Mouse (Mus musculus): Measurements from ENCODE around the gene Matk. TPM values are rescaled to one million over a fixed set of nuclear protein-coding genes. Genes with fewer than 3 reads are reported as not detected.
"Not testable (repeated sequence)": the region's sequence is repeated elsewhere in the genome, so short reads cannot be mapped to it uniquely, and the experiment has no call there.

Matk gene
- 12.3 and 17.4 TPM in 2 replicates for polyA plus RNA-seq (2014; fragmentation: Nextera tagmentation; extraction: Ambion mirVana)

DNA sequence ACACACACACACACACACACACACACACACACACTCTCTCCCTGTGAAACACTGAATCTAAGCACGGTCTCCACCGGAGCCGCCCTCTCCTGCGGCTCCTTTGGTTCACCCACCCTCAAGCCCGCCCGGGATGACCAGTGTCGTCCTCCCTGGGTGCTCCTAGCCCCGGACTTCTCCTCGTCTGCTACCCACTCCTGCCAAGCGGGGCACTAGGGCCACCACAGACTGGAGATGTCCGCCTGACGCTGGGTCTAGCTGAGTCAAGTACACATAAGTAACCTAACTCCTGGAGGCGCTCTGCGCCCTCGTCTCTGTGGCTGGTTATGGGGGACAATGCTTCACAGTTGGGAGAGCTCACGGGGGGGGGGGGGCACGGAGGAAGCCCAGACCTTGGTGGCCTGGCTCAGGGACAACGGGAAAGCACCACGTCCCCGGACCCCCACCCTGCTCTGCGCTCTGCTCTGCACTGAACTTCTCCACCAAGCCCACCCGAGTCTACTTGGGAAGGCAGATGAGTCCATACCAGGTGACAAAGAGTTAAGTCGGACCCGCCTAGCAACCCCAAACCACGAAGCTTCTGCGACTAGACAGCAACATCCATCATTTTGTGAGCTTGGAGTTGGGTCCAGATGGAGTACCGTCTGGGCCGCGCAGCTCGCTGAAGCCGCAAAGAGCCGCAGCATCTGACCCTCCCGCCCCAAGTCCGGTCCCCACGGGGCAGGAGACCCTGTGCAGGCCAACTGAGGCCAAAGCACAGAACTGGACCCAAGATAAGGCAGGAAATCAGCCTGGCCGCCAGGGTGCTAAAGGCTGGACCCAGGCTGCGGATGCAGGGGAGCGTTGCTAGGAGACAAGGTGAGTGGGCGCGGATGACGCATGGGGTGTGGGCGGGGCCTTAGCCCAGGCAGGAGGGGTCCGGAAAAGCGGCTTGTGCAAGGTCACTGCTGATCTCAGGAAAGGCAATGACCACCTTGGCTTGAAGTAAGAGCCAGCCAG is at the start of gene Matk:
Gene Matk (plus strand): TSS at position 512 of the 996 bp plus-strand sequence.
- peak; percentile 73 for DNase-seq (ENCODE audit: low spot score)
- peaks cover 5% of the 10 kb centered on the region; the same call in 1 of the 2 replicates for H3K4me1 ChIP-seq (ENCODE audit: control insufficient read depth, insufficient read depth, low read length)
- no peak within 1 kb of the TSS for H3K27ac ChIP-seq (ENCODE audit: low read depth, low read length)
- 0 out of 2 replicates have a peak within 1 kb of the TSS, but pooled peaks have one; percentile 3 for H3K4me3 ChIP-seq (ENCODE audit: low read depth, low read length)
- ATAC-seq = peak; percentile 72
- WGBS = 4% methylated on average over 39 of the region's 44 CpGs
- peak within 1 kb of the TSS; percentile 50 for H3K4me2 ChIP-seq (ENCODE audit: low read length)
- H3K9ac ChIP-seq (ENCODE audit: low read length) = peak within 1 kb of the TSS; percentile 45; the same call in 1 of the 2 replicates
- H3K27me3 ChIP-seq (replicated peaks; ENCODE audit: control insufficient read depth, insufficient read depth, low read length) = peaks cover 23% of the 10 kb centered on the region
- H3K9me3 ChIP-seq (replicated peaks; ENCODE audit: control insufficient read depth, low read length) = no peaks in the 10 kb centered on the region
- H3K36me3 ChIP-seq (ENCODE audit: control insufficient read depth, insufficient read depth, low read length) = 0 out of 2 replicates have a peak, but pooled peaks cover 3% of the 10 kb centered on the region

DNA sequence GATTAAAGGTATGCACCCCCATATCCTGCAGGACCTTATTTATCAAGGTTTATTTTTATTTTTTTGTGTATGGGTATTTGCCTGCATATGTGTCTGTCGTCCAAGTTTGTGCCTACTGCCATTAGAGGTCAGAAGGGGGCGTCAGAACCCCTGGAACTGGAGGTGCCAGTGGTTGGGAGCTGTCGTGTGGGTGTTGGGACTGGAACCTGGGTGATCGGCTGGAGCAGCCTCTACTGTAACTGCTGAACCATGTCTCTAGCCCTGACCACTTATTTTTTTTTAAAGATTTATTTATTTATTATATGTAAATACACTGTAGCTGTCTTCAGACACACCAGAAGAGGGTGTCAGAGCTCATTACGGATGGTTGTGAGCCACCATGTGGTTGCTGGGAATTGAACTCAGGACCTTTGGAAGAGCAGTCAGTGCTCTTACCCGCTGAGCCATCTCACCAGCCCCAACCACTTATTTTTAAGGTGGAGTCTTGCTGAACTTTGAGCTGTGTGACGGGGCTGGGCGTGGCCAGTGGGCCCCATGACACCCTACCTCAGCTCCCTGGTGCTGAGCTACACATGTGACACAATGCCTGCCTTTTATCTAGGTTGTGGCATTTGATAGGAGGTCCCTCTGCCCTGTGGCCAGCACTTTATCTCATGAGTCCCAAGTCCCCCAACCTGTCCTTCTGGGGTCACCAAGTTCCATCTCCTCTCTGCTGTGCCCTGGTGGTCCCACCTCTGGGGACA is 49.6 kb upstream of the Matk start:
- Histone ChIP-seq H3K4me2 (ENCODE audit: low read length) (no peak overlapping the region), H3K36me3 (ENCODE audit: control insufficient read depth, insufficient read depth, low read length) (peaks cover 29% of the 10 kb centered on the region), H3K9me3 (replicated peaks; ENCODE audit: control insufficient read depth, low read length) (no peaks in the 10 kb centered on the region), H3K4me3 (ENCODE audit: low read depth, low read length) (no peak overlapping the region), H3K27me3 (replicated peaks; ENCODE audit: control insufficient read depth, insufficient read depth, low read length) (no peaks in the 10 kb centered on the region), H3K27ac (ENCODE audit: low read depth, low read length) (no peak overlapping the region), H3K4me1 (ENCODE audit: control insufficient read depth, insufficient read depth, low read length) (no peaks in the 10 kb centered on the region), H3K9ac (ENCODE audit: low read length) (no peak overlapping the region)
- no peak for ATAC-seq
- 71% methylated on average over 8 of the region's 8 CpGs for WGBS
- no peak for DNase-seq (ENCODE audit: low spot score)

DNA sequence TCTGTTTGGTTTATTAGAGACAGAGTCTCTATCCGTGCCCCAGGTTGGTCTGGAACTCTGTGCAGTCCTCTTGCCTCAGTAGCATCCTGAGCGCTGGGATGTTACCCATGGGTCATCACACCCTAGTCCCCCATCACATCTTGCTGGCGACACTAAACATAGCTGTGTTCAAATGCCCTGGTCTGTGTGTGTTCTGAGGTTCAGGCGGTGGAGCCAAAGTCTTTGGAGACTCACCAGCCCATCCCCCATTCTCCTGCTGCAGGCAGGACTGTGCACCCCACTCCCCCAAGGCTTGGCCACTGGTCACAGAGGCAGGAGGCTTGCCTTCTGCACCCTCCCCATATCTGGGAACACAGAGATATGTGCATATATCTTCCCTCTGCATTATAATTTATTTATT is 48.6 kb upstream of the Matk start:
- Histone ChIP-seq H3K36me3 (ENCODE audit: control insufficient read depth, insufficient read depth, low read length) (peaks cover 37% of the 10 kb centered on the region), H3K4me2 (ENCODE audit: low read length) (no peak overlapping the region), H3K4me1 (ENCODE audit: control insufficient read depth, insufficient read depth, low read length) (no peaks in the 10 kb centered on the region), H3K4me3 (ENCODE audit: low read depth, low read length) (no peak overlapping the region), H3K27me3 (replicated peaks; ENCODE audit: control insufficient read depth, insufficient read depth, low read length) (no peaks in the 10 kb centered on the region), H3K27ac (ENCODE audit: low read depth, low read length) (no peak overlapping the region), H3K9me3 (replicated peaks; ENCODE audit: control insufficient read depth, low read length) (no peaks in the 10 kb centered on the region), H3K9ac (ENCODE audit: low read length) (no peak overlapping the region)
- 65% methylated on average over 4 of the region's 4 CpGs for WGBS
- ATAC-seq = no peak; the same call in 1 of the 2 replicates
- DNase-seq (ENCODE audit: low spot score) = no peak

DNA sequence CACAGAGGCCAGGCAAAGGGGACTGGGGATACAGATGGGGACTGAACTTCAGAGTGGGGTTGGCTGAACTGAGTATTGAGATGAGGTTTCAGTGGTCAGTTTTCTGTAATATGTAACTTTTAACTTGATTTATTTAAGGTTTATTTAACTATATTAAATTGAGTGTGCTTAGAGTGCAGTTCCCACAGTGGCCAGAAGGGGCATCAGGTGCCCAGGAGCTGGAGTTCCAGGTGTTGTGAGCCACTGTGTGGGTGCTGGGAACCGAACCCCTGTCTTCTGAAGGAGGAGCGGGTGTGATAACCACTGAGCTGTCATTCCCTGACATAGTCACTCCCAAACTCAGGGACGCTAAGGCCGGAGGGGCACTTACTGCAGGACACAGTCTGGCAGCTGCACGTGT is 42.6 kb upstream of the Matk start:
- ATAC-seq (no peak), DNase-seq (ENCODE audit: low spot score) (no peak)
- no peaks in the 10 kb centered on the region for H3K9me3 ChIP-seq (replicated peaks; ENCODE audit: control insufficient read depth, low read length)
- no peak overlapping the region for H3K4me2 ChIP-seq (ENCODE audit: low read length)
- no peak overlapping the region for H3K4me3 ChIP-seq (ENCODE audit: low read depth, low read length)
- no peak overlapping the region for H3K27ac ChIP-seq (ENCODE audit: low read depth, low read length)
- WGBS = 98% methylated on average over 5 of the region's 5 CpGs
- H3K9ac ChIP-seq (ENCODE audit: low read length) = no peak overlapping the region
- H3K27me3 ChIP-seq (replicated peaks; ENCODE audit: control insufficient read depth, insufficient read depth, low read length) = no peaks in the 10 kb centered on the region
- no peaks in the 10 kb centered on the region for H3K4me1 ChIP-seq (ENCODE audit: control insufficient read depth, insufficient read depth, low read length)
- peaks cover 84% of the 10 kb centered on the region for H3K36me3 ChIP-seq (ENCODE audit: control insufficient read depth, insufficient read depth, low read length)

DNA sequence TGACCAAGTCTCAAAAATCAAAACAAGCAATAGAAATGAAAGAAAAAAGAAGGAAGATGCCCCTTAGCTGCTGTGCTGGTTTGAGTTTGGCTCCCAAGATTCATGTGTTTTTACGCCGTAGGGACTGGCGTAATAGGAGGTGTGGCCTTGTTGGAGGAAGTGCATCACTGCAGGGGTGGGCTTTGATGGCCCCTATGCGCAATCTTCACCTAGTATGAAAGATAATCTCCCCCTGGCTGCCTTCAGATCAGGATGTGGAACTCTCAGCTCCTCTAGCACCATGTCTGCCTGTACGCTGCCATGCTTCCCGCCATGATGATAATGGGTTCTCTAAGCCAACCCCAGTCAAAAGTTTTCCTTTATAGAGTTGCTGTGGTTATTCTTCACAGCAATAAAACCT is 36.5 kb upstream of the Matk start:
- 95% methylated on average over 6 of the region's 6 CpGs for WGBS
- Histone ChIP-seq H3K4me2 (ENCODE audit: low read length) (no peak overlapping the region), H3K4me3 (ENCODE audit: low read depth, low read length) (no peak overlapping the region), H3K9me3 (replicated peaks; ENCODE audit: control insufficient read depth, low read length) (no peaks in the 10 kb centered on the region), H3K4me1 (ENCODE audit: control insufficient read depth, insufficient read depth, low read length) (no peaks in the 10 kb centered on the region), H3K36me3 (ENCODE audit: control insufficient read depth, insufficient read depth, low read length) (peaks cover 74% of the 10 kb centered on the region), H3K27me3 (replicated peaks; ENCODE audit: control insufficient read depth, insufficient read depth, low read length) (no peaks in the 10 kb centered on the region), H3K27ac (ENCODE audit: low read depth, low read length) (no peak overlapping the region), H3K9ac (ENCODE audit: low read length) (no peak overlapping the region)
- ATAC-seq (no peak), DNase-seq (ENCODE audit: low spot score) (no peak)

DNA sequence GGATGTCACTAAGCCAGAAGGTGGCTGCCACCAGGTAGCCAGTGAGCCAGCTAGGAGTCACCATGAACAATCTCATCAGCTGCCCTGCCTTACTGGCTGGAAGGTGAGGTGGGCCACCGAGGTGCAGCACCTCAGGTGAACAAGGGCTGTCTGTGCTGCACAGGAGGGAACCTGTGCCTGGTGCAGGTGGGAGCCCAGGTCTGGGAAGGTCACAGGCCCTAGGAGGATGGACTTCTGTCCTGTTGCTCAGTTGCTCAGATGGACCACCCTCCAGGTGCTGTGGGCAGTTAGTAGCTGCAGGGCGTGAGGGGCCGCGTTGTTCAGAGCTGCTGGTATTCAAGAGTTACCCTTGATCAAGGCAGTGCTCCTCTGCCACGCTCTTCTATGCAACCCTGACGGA is 35.9 kb upstream of the Matk start:
- no peak overlapping the region for H3K4me3 ChIP-seq (ENCODE audit: low read depth, low read length)
- no peaks in the 10 kb centered on the region for H3K4me1 ChIP-seq (ENCODE audit: control insufficient read depth, insufficient read depth, low read length)
- H3K9ac ChIP-seq (ENCODE audit: low read length) = no peak overlapping the region
- no peaks in the 10 kb centered on the region for H3K9me3 ChIP-seq (replicated peaks; ENCODE audit: control insufficient read depth, low read length)
- no peak overlapping the region for H3K4me2 ChIP-seq (ENCODE audit: low read length)
- H3K27ac ChIP-seq (ENCODE audit: low read depth, low read length) = no peak overlapping the region
- no peaks in the 10 kb centered on the region for H3K27me3 ChIP-seq (replicated peaks; ENCODE audit: control insufficient read depth, insufficient read depth, low read length)
- WGBS = 87% methylated on average over 6 of the region's 6 CpGs
- ATAC-seq = no peak
- no peak for DNase-seq (ENCODE audit: low spot score)
- H3K36me3 ChIP-seq (ENCODE audit: control insufficient read depth, insufficient read depth, low read length) = peaks cover 74% of the 10 kb centered on the region

DNA sequence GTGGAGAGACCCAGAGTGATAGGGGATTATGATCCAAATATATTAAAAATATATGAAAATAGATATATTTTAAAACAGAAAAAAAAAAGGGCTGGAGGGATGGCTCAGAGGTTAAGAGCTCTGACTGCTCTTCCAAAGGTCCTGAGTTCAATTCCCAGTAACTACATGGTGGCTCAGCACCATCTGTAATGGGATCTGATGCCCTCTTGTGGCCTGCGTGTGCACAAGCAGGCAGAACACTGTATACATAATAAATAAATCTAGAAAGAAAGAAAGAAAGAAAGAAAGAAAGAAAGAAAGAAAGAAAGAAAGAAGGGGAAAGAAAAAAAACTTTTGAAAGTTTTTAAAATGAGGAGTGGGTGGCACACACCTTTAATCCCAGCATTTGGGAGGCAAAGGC is 35.5 kb upstream of the Matk start:
- H3K4me3 ChIP-seq (ENCODE audit: low read depth, low read length); H3K4me2 ChIP-seq (ENCODE audit: low read length); H3K9me3 ChIP-seq (replicated peaks; ENCODE audit: control insufficient read depth, low read length); H3K27me3 ChIP-seq (replicated peaks; ENCODE audit: control insufficient read depth, insufficient read depth, low read length); H3K4me1 ChIP-seq (ENCODE audit: control insufficient read depth, insufficient read depth, low read length); H3K27ac ChIP-seq (ENCODE audit: low read depth, low read length); ATAC-seq; H3K9ac ChIP-seq (ENCODE audit: low read length): not testable (repeated sequence)
- peaks cover 71% of the 10 kb centered on the region for H3K36me3 ChIP-seq (ENCODE audit: control insufficient read depth, insufficient read depth, low read length)
- DNase-seq (ENCODE audit: low spot score) = peak; percentile 25
- WGBS = 15% methylated on average over 1 of the region's 1 CpGs

DNA sequence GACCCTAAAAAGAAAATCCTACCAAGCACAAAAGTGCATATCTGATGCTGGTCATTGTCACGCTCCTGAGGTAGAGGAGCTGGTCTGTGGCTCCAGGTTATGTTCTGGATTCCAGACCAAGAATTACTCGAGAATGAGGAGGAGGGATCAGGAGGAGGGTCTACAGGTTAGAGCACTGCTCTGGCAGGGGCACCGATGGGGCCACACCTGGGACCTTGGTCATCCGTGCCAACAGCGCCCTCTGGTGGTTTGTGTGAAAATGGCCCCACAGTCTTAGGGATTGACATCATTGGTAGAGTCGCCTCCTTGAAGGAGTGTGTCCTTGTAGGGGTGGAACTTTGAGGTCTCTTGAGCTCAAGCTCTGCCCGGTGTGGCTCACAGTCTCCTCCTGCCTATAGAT is 34.8 kb upstream of the Matk start:
- Histone ChIP-seq H3K4me1 (ENCODE audit: control insufficient read depth, insufficient read depth, low read length) (no peaks in the 10 kb centered on the region), H3K9ac (ENCODE audit: low read length) (no peak overlapping the region), H3K9me3 (replicated peaks; ENCODE audit: control insufficient read depth, low read length) (no peaks in the 10 kb centered on the region), H3K4me2 (ENCODE audit: low read length) (no peak overlapping the region), H3K36me3 (ENCODE audit: control insufficient read depth, insufficient read depth, low read length) (peaks cover 70% of the 10 kb centered on the region), H3K27ac (ENCODE audit: low read depth, low read length) (no peak overlapping the region), H3K27me3 (replicated peaks; ENCODE audit: control insufficient read depth, insufficient read depth, low read length) (no peaks in the 10 kb centered on the region), H3K4me3 (ENCODE audit: low read depth, low read length) (no peak overlapping the region)
- DNase-seq (ENCODE audit: low spot score) (peak; percentile 49), ATAC-seq (0 out of 2 replicates have a peak, but pooled peaks have one; percentile 23)
- 41% methylated on average over 7 of the region's 7 CpGs for WGBS

Measured in forebrain, embryonic 14.5 days (tissue).